Mouse (Mus musculus) heart, adult 2 months (tissue): ENCODE measurements at regions not wholly inside any gene's neighbourhood (a gene's known extent, or its start where the extent isn't known, plus 50 kb on each side); places are given as distances from the start of the nearest gene placed in this dataset.

Experiments used
- DNase-seq, 2 experiments: peaks; one replicate each; pipeline ENCODE4 v3.0.0; 2021
- H3K27ac ChIP-seq: fragments of 200-600 bp; 2 replicates; pipeline ENCODE4 v1.8.1; 2022
- H3K27me3 ChIP-seq: fragments of 200-500 bp; 2 replicates; pipeline ENCODE4 v1.6.1; 2012; ENCODE audit warnings: mild to moderate bottlenecking, low read length, inconsistent platforms, mixed read lengths; ENCODE audit not compliant: control insufficient read depth, insufficient read depth
- H3K36me3 ChIP-seq: fragments of 200-500 bp; 2 replicates; pipeline ENCODE4 v1.6.1; 2012; ENCODE audit warnings: low read length, inconsistent platforms; ENCODE audit not compliant: control insufficient read depth, insufficient read depth
- H3K4me1 ChIP-seq: fragments of 200-500 bp; 2 replicates; pipeline ENCODE4 v1.6.1; 2011; ENCODE audit warnings: low read length; ENCODE audit not compliant: control insufficient read depth, insufficient read depth
- H3K4me3 ChIP-seq: fragments of 200-600 bp; 2 replicates; pipeline ENCODE4 v1.8.1; 2022
- H3K79me2 ChIP-seq: fragments of 200-500 bp; replicated peaks from 2 replicates; pipeline ENCODE4 v1.6.1; 2012; ENCODE audit warnings: mild to moderate bottlenecking, inconsistent platforms, low read length, moderate library complexity, mixed read lengths; ENCODE audit not compliant: control insufficient read depth, insufficient read depth
- H3K9ac ChIP-seq: fragments of 200-500 bp; 2 replicates; pipeline ENCODE4 v1.6.1; 2012; ENCODE audit warnings: low read depth, mild to moderate bottlenecking, control low read depth, inconsistent platforms, low read length, mixed read lengths
- CTCF ChIP-seq: fragments of 200-600 bp; IDR thresholded peaks from 2 replicates; pipeline ENCODE4 v1.8.1; 2022; ENCODE audit warnings: antibody characterized with exemption, mild to moderate bottlenecking, moderate library complexity
- EP300 ChIP-seq: fragments of 200-500 bp; IDR thresholded peaks from 2 replicates; pipeline ENCODE4 v1.6.1; 2011; ENCODE audit warnings: low read depth, low read length, control low read depth; ENCODE audit not compliant: insufficient read depth
- POLR2A ChIP-seq: fragments of 200-500 bp; IDR thresholded peaks from 2 replicates; pipeline ENCODE4 v1.6.1; 2011; ENCODE audit warnings: mild to moderate bottlenecking, low read depth, low read length, control low read depth; ENCODE audit not compliant: insufficient read depth
- WGBS: fragments of 180-500 bp; shearing (Covaris S2); methylation state at CpG from one replicate; pipeline ENCODE4 v1.1.7; 2018; 5-methylcytosine and 5-hydroxymethylcytosine counted together
- intact Hi-C: fragments of 180-260 bp; cut with DNase I; formaldehyde crosslinking; loops from one replicate; pipeline ENCODE4 v1.15.1; 2025

DNA sequence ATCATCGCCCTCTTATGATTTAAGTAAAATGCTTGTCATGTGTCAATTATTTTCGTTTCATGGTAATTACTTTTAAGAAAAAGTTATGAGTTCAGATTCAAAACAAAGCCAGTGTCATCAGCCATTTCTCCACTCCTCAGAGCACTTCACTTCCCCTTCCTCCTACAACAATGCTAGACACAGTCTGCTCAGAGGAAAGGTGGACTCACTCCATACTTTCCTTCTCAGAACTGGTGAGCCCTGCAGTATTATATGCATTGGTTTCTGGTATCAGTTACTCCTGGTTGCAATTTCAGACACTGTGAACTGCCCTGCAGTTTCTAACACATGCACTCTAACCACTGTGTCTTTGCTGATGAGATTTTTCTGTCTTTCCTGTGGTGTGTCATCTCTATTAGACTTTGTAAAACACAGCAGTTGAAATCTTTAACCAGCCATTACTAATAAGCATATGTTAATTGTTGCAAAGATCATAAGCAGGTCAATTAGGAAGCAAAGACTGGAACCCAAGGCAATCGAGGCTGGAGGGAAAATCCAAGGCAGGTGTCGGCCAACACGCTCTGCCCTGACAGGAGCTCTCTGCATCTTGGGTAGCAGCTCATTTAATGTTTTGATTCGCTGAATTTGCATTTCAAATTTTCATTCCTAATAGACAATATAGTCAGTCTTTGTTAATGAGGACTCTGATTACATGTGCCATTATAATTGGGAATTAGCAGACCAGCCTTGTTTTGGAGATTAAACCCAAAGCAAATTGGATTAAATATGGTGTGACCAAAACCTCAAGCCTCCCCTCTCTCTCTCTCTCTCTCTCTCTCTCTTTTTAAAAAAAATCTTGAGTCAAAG lies 202.7 kb downstream of the Pou4f1 start:
- Histone ChIP-seq H3K4me3 (no peak overlapping the region), H3K4me1 (no peaks in the 10 kb centered on the region), H3K27ac (no peak overlapping the region), H3K27me3 (no peaks in the 10 kb centered on the region), H3K36me3 (no peaks in the 10 kb centered on the region), H3K9ac (no peak overlapping the region), H3K79me2 (no peaks in the 10 kb centered on the region)
- intact Hi-C loops: no loop called here
- WGBS: 59% methylated on average over 6 of the region's 6 CpGs
- TF ChIP-seq EP300: no peak
- TF ChIP-seq POLR2A: no peak
- TF ChIP-seq CTCF: no peak
- no peak for DNase-seq

- Histone ChIP-seq H3K36me3 (no peaks in the 10 kb centered on the region), H3K27me3 (no peaks in the 10 kb centered on the region), H3K27ac (no peak overlapping the region), H3K79me2 (no peaks in the 10 kb centered on the region), H3K4me1 (no peaks in the 10 kb centered on the region), H3K4me3 (no peak overlapping the region), H3K9ac (no peak overlapping the region)
- TF ChIP-seq POLR2A: no peak
- TF ChIP-seq CTCF: no peak
- no peak for TF ChIP-seq EP300
- DNase-seq: no peak
- WGBS: 62% methylated on average over 5 of the region's 5 CpGs
- intact Hi-C loops: no loop called here
These were observed 250.8 kb downstream of the Pou4f1 start for GRCm38 (mm10) chr14:104216965-104217364.

- no peak overlapping the region for H3K27ac ChIP-seq
- no peaks in the 10 kb centered on the region for H3K36me3 ChIP-seq
- WGBS: 48% methylated on average over 3 of the region's 3 CpGs
- H3K4me1 ChIP-seq: no peaks in the 10 kb centered on the region
- no peak overlapping the region for H3K9ac ChIP-seq
- no peak overlapping the region for H3K4me3 ChIP-seq
- DNase-seq: no peak
- H3K27me3 ChIP-seq: no peaks in the 10 kb centered on the region
- H3K79me2 ChIP-seq: no peaks in the 10 kb centered on the region
- intact Hi-C loops: no loop called here
- TF ChIP-seq EP300 (no peak), POLR2A (no peak), CTCF (no peak)
These were observed 257.1 kb downstream of the Pou4f1 start for GRCm38 (mm10) chr14:104210719-104211118.

DNA sequence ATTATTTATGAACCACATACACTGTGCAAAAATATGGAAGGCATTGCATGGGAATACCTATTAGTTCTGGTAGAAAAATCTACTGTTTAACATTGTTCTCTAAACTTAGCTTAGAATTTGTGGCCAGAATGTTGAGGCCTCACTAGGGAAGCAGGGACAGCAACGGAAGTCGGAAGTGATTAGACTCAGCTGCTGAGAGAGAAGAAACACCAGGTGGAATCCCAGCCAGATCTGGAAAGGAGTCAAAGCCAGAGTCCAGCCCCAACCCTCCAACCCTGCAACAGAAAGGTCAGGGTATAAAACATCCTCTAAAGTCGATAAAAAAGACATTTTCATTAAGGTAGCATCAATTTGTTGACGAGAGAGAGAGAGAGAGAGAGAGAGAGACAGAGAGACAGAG lies 258.9 kb downstream of the Pou4f1 start:
- intact Hi-C loops: loop anchor here (10.0 kb wide), 1 partner anchor 494 kb away; no protein-coding TSS in a partner anchor
- Histone ChIP-seq H3K27me3 (no peaks in the 10 kb centered on the region), H3K36me3 (no peaks in the 10 kb centered on the region), H3K79me2 (no peaks in the 10 kb centered on the region), H3K4me3 (no peak overlapping the region), H3K27ac (no peak overlapping the region), H3K4me1 (no peaks in the 10 kb centered on the region), H3K9ac (no peak overlapping the region)
- DNase-seq: no peak
- TF ChIP-seq POLR2A: no peak
- no peak for TF ChIP-seq EP300
- WGBS: 41% methylated on average over 4 of the region's 4 CpGs

GRCm38 (mm10) chr14:104208040-104208816 lies 259.6 kb downstream of the Pou4f1 start:
- DNase-seq: no peak
- intact Hi-C loops: loop anchor here (10.0 kb wide), 1 partner anchor 493 kb away; no protein-coding TSS in a partner anchor
- no peaks in the 10 kb centered on the region for H3K36me3 ChIP-seq
- no peaks in the 10 kb centered on the region for H3K4me1 ChIP-seq
- H3K9ac ChIP-seq: no peak overlapping the region
- no peaks in the 10 kb centered on the region for H3K27me3 ChIP-seq
- 64% methylated on average over 7 of the region's 7 CpGs for WGBS
- no peak overlapping the region for H3K27ac ChIP-seq
- no peak overlapping the region for H3K4me3 ChIP-seq
- H3K79me2 ChIP-seq: no peaks in the 10 kb centered on the region
- no peak for TF ChIP-seq EP300
- no peak for TF ChIP-seq CTCF
- no peak for TF ChIP-seq POLR2A

DNA sequence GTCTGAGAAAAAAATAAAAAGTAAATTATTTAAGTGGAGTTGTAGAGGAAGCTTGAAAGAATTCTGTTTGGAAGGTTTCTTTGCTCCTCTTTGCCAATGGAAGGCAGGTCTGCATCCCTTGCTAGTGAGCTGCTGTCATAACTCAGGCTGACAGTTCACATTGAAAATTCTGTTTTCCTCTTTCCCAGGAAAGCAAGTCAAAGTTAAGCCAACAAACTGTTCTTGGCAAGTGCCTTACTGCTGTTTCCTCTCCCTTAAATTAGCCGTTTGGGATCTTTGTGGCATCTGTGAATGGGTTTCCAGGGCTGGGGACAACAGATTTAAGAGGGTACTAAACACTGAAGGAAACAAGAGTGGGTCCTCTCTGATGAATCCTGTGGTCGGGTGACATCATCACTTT lies 261.2 kb downstream of the Pou4f1 start:
- 24% methylated on average over 2 of the region's 2 CpGs for WGBS
- H3K27me3 ChIP-seq: no peaks in the 10 kb centered on the region
- H3K79me2 ChIP-seq: no peaks in the 10 kb centered on the region
- no peak overlapping the region for H3K9ac ChIP-seq
- DNase-seq: no peak
- H3K27ac ChIP-seq: no peak overlapping the region
- H3K36me3 ChIP-seq: no peaks in the 10 kb centered on the region
- intact Hi-C loops: loop anchor here (10.0 kb wide), 1 partner anchor 492 kb away; no protein-coding TSS in a partner anchor
- H3K4me3 ChIP-seq: no peak overlapping the region
- TF ChIP-seq POLR2A (no peak), CTCF (no peak), EP300 (no peak)
- H3K4me1 ChIP-seq: no peaks in the 10 kb centered on the region
